Mouse (Mus musculus) layer of hippocampus, adult 2 months (tissue): ENCODE results near the gene Tead1. TPM values are rescaled to one million over a fixed set of nuclear protein-coding genes. Genes with fewer than 3 reads are reported as not detected.
A peak's percentile ranks its signal among the peaks of the same experiment; 100 is the strongest.

Source experiments
- DNase-seq, 2 experiments: peaks; one replicate each; pipeline ENCODE4 v3.0.0; 2022; ENCODE audit warnings: low spot score in 2 of 2
- H3K27ac ChIP-seq: fragments of 200-600 bp; 2 replicates; pipeline ENCODE4 v1.8.1; 2022
- H3K4me3 ChIP-seq: fragments of 200-600 bp; 2 replicates; pipeline ENCODE4 v1.8.1; 2022; ENCODE audit warnings: mild to moderate bottlenecking
- CTCF ChIP-seq: fragments of 200-600 bp; conservative IDR thresholded peaks from 2 replicates; pipeline ENCODE4 v1.8.1; 2022; ENCODE audit warnings: antibody characterized with exemption, mild to moderate bottlenecking, moderate library complexity
- total RNA-seq, 2 experiments: library from RNA; stranded (reverse); gene quantifications; 2 replicates each; pipeline ENCODE4 v1.2.3; 2021

Gene Tead1
- total RNA-seq, 2 experiments from 2014 or later: 23.9 to 29.0 TPM

GRCm38 (mm10) chr7:112719394-112720142, 40.5 kb downstream of the Tead1 start:
- TF ChIP-seq CTCF: no peak
- H3K4me3 ChIP-seq: no peak overlapping the region
- DNase-seq: no peak
- 0 out of 2 replicates have a peak overlapping the region, but pooled peaks have one; percentile 59 for H3K27ac ChIP-seq

- Histone ChIP-seq H3K4me3 (peak overlapping the region; percentile 47), H3K27ac (peak overlapping the region; percentile 59; the same call in 1 of the 2 replicates)
- DNase-seq: peak; percentile 62 to 84
- TF ChIP-seq CTCF: no peak
Observed at GRCm38 (mm10) chr7:112720143-112720988, 41.2 kb downstream of the Tead1 start.

GRCm38 (mm10) chr7:112720989-112721337, 41.8 kb downstream of the Tead1 start:
- no peak for TF ChIP-seq CTCF
- peak overlapping the region; percentile 59; the same call in 1 of the 2 replicates for H3K27ac ChIP-seq
- no peak for DNase-seq
- H3K4me3 ChIP-seq: peak overlapping the region; percentile 47

- Histone ChIP-seq H3K4me3 (no peak overlapping the region), H3K27ac (no peak overlapping the region)
- DNase-seq: no peak
- no peak for TF ChIP-seq CTCF
Observed at GRCm38 (mm10) chr7:112721859-112722258, 42.7 kb downstream of the Tead1 start.

- no peak for TF ChIP-seq CTCF
- H3K4me3 ChIP-seq: no peak overlapping the region
- DNase-seq: no peak
- no peak overlapping the region for H3K27ac ChIP-seq
Observed at GRCm38 (mm10) chr7:112728399-112728798, 49.3 kb downstream of the Tead1 start.

- TF ChIP-seq CTCF: no peak
- DNase-seq: no peak
- Histone ChIP-seq H3K4me3 (no peak overlapping the region), H3K27ac (no peak overlapping the region)
Observed at GRCm38 (mm10) chr7:112730209-112730608, 51.1 kb downstream of the Tead1 start.

GRCm38 (mm10) chr7:112731584-112731983, 52.5 kb downstream of the Tead1 start:
- DNase-seq: no peak
- no peak overlapping the region for H3K4me3 ChIP-seq
- no peak overlapping the region for H3K27ac ChIP-seq
- TF ChIP-seq CTCF: no peak

GRCm38 (mm10) chr7:112739174-112739573, 60.1 kb downstream of the Tead1 start:
- no peak for DNase-seq
- Histone ChIP-seq H3K4me3 (no peak overlapping the region), H3K27ac (peak overlapping the region; percentile 48; the same call in 1 of the 2 replicates)
- TF ChIP-seq CTCF: peak; percentile 40; the same call in 1 of the 2 replicates

GRCm38 (mm10) chr7:112741790-112742189, 62.7 kb downstream of the Tead1 start:
- DNase-seq: no peak
- Histone ChIP-seq H3K4me3 (no peak overlapping the region), H3K27ac (no peak overlapping the region)
- TF ChIP-seq CTCF: no peak

- Histone ChIP-seq H3K27ac (no peak overlapping the region), H3K4me3 (no peak overlapping the region)
- no peak for TF ChIP-seq CTCF
- DNase-seq: no peak
Observed at GRCm38 (mm10) chr7:112743063-112743462, 63.9 kb downstream of the Tead1 start.

- no peak for DNase-seq
- H3K27ac ChIP-seq: no peak overlapping the region
- no peak overlapping the region for H3K4me3 ChIP-seq
- no peak for TF ChIP-seq CTCF
Observed at GRCm38 (mm10) chr7:112743621-112744395, 64.7 kb downstream of the Tead1 start.

- TF ChIP-seq CTCF: no peak
- no peak overlapping the region for H3K27ac ChIP-seq
- DNase-seq: no peak
Observed at GRCm38 (mm10) chr7:112747187-112747586, 68.1 kb downstream of the Tead1 start.

GRCm38 (mm10) chr7:112747836-112748235, 68.7 kb downstream of the Tead1 start:
- no peak for DNase-seq
- no peak overlapping the region for H3K27ac ChIP-seq
- H3K4me3 ChIP-seq: no peak overlapping the region
- no peak for TF ChIP-seq CTCF

More at GRCm38 (mm10) chr7:112747187-112747586, 68.1 kb downstream of the Tead1 start:
- no peak overlapping the region for H3K4me3 ChIP-seq
